Mouse (Mus musculus): ENCODE data around the gene B3gnt9. TPM values are rescaled to one million over a fixed set of nuclear protein-coding genes. Genes with fewer than 3 reads are reported as not detected.

B3gnt9 gene
- polyA plus RNA-seq, 1 experiment from 2014 or later: 17.4 TPM

DNA sequence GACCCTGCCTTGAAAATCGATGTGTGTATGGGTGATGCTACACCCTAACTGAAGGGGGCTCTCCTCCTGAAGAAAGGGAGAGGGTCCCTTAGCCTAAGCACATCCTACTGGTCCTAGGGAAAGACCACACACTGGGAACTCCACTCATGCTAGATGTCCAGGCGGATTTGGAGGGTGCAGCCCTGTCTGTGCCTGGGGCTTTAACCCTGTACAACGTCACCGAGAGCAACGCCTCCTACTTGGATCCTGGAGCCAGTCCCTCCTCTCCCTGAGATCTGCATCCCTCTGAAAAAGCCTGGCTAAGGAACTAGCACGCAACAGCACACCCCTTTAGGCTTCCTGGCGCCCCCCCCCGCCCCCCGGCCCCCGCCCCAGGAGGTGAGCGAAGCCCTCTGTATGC is 20.4 kb upstream of the B3gnt9 start:
- ATAC-seq (ENCODE audit: insufficient read depth) (no peak), DNase-seq (no peak)
- WGBS: 12% methylated on average over 11 of the region's 11 CpGs
- peak overlapping the region; percentile 77; the same call in 1 of the 2 replicates for H3K4me2 ChIP-seq
- H3K4me3 ChIP-seq (ENCODE audit: low read depth, low read length): no peak overlapping the region
- H3K27me3 ChIP-seq (ENCODE audit: insufficient read depth, low read length): peaks cover 90% of the 10 kb centered on the region
- no peak overlapping the region for H3K9ac ChIP-seq
- no peaks in the 10 kb centered on the region for H3K9me3 ChIP-seq (ENCODE audit: low read depth, low read length)
- peaks cover 8% of the 10 kb centered on the region for H3K4me1 ChIP-seq (ENCODE audit: insufficient read depth)
- no peak for TF ChIP-seq CTCF (IDR thresholded peaks at IDR 0.05; ENCODE audit: low read depth)
- H3K27ac ChIP-seq (ENCODE audit: low read depth): no peak overlapping the region
- 0 out of 2 replicates have a peak, but pooled peaks cover 2% of the 10 kb centered on the region for H3K36me3 ChIP-seq (ENCODE audit: insufficient read depth)

- H3K4me1 ChIP-seq (ENCODE audit: insufficient read depth): peaks cover 22% of the 10 kb centered on the region
- WGBS: 4% methylated on average over 11 of the region's 11 CpGs
- no peak overlapping the region for H3K4me2 ChIP-seq
- TF ChIP-seq CTCF (IDR thresholded peaks at IDR 0.05; ENCODE audit: low read depth): no peak
- H3K27ac ChIP-seq (ENCODE audit: low read depth): no peak overlapping the region
- H3K4me3 ChIP-seq (ENCODE audit: low read depth, low read length): no peak overlapping the region
- no peak for DNase-seq
- H3K36me3 ChIP-seq (ENCODE audit: insufficient read depth): no peaks in the 10 kb centered on the region
- H3K9ac ChIP-seq: no peak overlapping the region
- peaks cover 89% of the 10 kb centered on the region for H3K27me3 ChIP-seq (ENCODE audit: insufficient read depth, low read length)
- no peaks in the 10 kb centered on the region for H3K9me3 ChIP-seq (ENCODE audit: low read depth, low read length)
- no peak for ATAC-seq (ENCODE audit: insufficient read depth)
Measured at GRCm38 (mm10) chr8:105270916-105271186, 15.9 kb upstream of the B3gnt9 start.

DNA sequence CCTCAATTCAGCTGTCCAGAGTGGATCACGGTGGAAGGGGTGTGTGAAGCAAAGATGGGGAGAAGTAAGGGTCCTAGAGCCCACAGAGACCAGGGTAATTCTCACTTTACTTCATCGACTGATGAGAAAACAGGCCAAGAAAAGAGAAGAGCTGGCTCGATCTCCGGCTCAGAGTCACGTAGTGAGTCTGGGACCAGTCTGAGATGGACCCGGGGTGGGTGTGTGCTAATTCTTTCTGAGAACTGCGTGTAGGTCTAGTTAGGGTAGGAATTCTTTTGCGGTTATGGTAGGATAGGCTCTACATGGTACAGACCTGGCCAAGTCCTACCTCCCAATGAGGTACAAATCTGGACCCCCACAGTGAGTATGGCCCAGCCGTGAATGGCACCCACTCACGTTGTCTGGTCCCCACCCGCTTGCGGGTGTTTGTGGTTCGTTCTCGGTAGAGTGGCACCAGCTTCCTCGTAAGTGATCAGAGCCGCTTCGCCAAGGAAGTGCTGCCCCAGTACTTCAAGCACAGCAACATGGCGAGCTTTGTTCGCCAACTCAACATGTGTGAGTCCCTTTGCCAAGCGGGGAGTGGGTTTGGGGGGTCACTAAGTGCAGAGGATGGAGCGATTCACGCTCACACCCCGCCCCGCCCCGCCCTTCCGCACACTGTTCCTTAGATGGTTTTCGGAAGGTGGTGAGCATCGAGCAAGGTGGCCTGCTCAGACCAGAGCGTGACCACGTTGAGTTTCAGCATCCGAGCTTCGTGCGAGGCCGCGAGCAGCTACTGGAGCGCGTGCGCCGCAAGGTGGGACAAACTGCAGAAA is 15.4 kb upstream of the B3gnt9 start:
- Histone ChIP-seq H3K4me3 (ENCODE audit: low read depth, low read length) (peak overlapping the region; percentile 44), H3K36me3 (ENCODE audit: insufficient read depth) (no peaks in the 10 kb centered on the region), H3K27ac (ENCODE audit: low read depth) (no peak overlapping the region), H3K9ac (peak overlapping the region; percentile 40; the same call in 1 of the 2 replicates), H3K4me2 (peak overlapping the region; percentile 89), H3K9me3 (ENCODE audit: low read depth, low read length) (no peaks in the 10 kb centered on the region), H3K4me1 (ENCODE audit: insufficient read depth) (peaks cover 24% of the 10 kb centered on the region), H3K27me3 (ENCODE audit: insufficient read depth, low read length) (peaks cover 84% of the 10 kb centered on the region)
- no peak for TF ChIP-seq CTCF (IDR thresholded peaks at IDR 0.05; ENCODE audit: low read depth)
- no peak for DNase-seq
- WGBS: 4% methylated on average over 39 of the region's 39 CpGs
- no peak for ATAC-seq (ENCODE audit: insufficient read depth)

DNA sequence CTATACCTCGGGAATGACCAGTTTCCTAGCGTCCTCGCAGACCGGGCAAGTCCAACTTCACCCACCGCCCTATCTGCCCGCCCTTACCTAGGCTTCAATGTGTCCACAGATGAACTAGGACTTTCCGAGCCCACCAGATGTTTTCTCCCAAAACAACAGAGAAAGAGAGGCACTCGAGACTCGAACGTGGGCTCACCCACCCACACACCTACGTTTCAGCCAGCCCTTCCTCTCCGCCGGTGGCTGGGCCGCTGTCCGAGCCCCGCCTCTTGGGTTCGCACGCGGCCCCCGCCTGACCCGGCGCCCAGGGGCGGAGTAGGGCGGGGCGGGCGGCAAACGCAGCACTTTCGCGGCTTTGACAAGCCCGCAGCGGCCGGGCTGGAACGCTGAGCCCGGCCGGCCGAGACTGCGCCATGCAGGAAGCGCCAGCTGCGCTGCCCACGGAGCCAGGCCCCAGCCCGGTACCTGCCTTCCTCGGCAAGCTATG is 14.6 kb upstream of the B3gnt9 start, which contains the start of gene Hsf4:
Hsf4 (plus strand) TSS at position 341 of the 487 bp plus-strand sequence.
- no peak for TF ChIP-seq CTCF (IDR thresholded peaks at IDR 0.05; ENCODE audit: low read depth)
- H3K4me1 ChIP-seq (ENCODE audit: insufficient read depth): peaks cover 30% of the 10 kb centered on the region
- DNase-seq (peak; percentile 65), ATAC-seq (ENCODE audit: insufficient read depth) (peak; percentile 29)
- peak within 1 kb of the TSS; percentile 89 for H3K4me2 ChIP-seq
- peak within 1 kb of the TSS; percentile 40 for H3K9ac ChIP-seq
- peak within 1 kb of the TSS; percentile 44 for H3K4me3 ChIP-seq (ENCODE audit: low read depth, low read length)
- H3K27ac ChIP-seq (ENCODE audit: low read depth): no peak within 1 kb of the TSS
- H3K36me3 ChIP-seq (ENCODE audit: insufficient read depth): no peaks in the 10 kb centered on the region
- WGBS: under 1% methylated on average over 42 of the region's 42 CpGs
- peaks cover 76% of the 10 kb centered on the region for H3K27me3 ChIP-seq (ENCODE audit: insufficient read depth, low read length)
- H3K9me3 ChIP-seq (ENCODE audit: low read depth, low read length): no peaks in the 10 kb centered on the region

- H3K4me1 ChIP-seq (ENCODE audit: insufficient read depth): peaks cover 30% of the 10 kb centered on the region
- peak overlapping the region; percentile 89 for H3K4me2 ChIP-seq
- no peak for TF ChIP-seq CTCF (IDR thresholded peaks at IDR 0.05; ENCODE audit: low read depth)
- no peaks in the 10 kb centered on the region for H3K9me3 ChIP-seq (ENCODE audit: low read depth, low read length)
- DNase-seq (no peak), ATAC-seq (ENCODE audit: insufficient read depth) (no peak; the same call in 1 of the 2 replicates)
- peak overlapping the region; percentile 40 for H3K9ac ChIP-seq
- peak overlapping the region; percentile 44 for H3K4me3 ChIP-seq (ENCODE audit: low read depth, low read length)
- H3K27me3 ChIP-seq (ENCODE audit: insufficient read depth, low read length): peaks cover 72% of the 10 kb centered on the region
- no peaks in the 10 kb centered on the region for H3K36me3 ChIP-seq (ENCODE audit: insufficient read depth)
- 1% methylated on average over 10 of the region's 10 CpGs for WGBS
- no peak overlapping the region for H3K27ac ChIP-seq (ENCODE audit: low read depth)
Measured at GRCm38 (mm10) chr8:105269075-105269458, 14.1 kb upstream of the B3gnt9 start.

DNA sequence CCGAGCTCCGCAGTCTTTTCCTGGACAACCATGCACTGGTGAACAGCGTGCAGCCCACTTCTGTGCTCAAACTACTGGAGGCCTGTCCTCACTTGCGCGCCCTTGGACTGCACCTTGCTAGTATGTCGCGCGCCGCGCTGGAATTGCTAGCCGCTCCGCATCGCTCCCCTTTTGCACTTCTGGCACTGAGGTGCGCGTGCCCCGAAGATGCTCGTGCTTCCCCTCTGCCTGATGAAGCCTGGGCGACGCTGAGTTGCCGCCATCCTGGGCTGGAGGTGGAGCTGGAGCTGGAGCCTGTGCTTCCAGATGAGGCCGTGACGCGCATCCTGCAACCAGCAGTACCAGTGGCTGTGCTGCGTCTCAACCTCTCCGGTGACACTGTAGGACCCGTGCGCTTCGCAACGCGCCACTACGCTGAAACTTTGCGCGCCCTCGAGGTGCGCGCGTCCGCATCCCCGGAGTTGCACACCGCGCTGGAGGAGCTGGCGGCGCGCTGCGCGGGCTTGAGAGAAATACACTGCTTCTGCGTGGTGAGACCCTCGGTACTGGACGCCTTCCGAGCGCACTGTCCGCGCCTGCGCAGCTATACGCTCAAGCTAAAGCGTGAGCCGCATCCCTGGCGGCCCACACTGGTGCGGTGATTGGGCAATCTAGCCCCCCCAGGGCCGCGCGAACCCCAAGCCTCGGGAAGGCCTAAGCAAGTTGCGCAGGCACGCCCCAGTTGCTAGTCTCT is 13.6 kb upstream of the B3gnt9 start:
- peak overlapping the region; percentile 44 for H3K4me3 ChIP-seq (ENCODE audit: low read depth, low read length)
- H3K9me3 ChIP-seq (ENCODE audit: low read depth, low read length): no peaks in the 10 kb centered on the region
- H3K36me3 ChIP-seq (ENCODE audit: insufficient read depth): no peaks in the 10 kb centered on the region
- no peak for TF ChIP-seq CTCF (IDR thresholded peaks at IDR 0.05; ENCODE audit: low read depth)
- peak; percentile 62 for ATAC-seq (ENCODE audit: insufficient read depth)
- H3K27ac ChIP-seq (ENCODE audit: low read depth): no peak overlapping the region
- peaks cover 70% of the 10 kb centered on the region for H3K27me3 ChIP-seq (ENCODE audit: insufficient read depth, low read length)
- DNase-seq: peak; percentile 85
- peak overlapping the region; percentile 26; the same call in 1 of the 2 replicates for H3K9ac ChIP-seq
- peaks cover 30% of the 10 kb centered on the region for H3K4me1 ChIP-seq (ENCODE audit: insufficient read depth)
- H3K4me2 ChIP-seq: peak overlapping the region; percentile 89
- WGBS: under 1% methylated on average over 65 of the region's 65 CpGs

- Histone ChIP-seq H3K27me3 (ENCODE audit: insufficient read depth, low read length) (peaks cover 60% of the 10 kb centered on the region), H3K4me2 (no peak overlapping the region), H3K36me3 (ENCODE audit: insufficient read depth) (no peaks in the 10 kb centered on the region), H3K4me1 (ENCODE audit: insufficient read depth) (peaks cover 30% of the 10 kb centered on the region), H3K27ac (ENCODE audit: low read depth) (no peak overlapping the region), H3K9me3 (ENCODE audit: low read depth, low read length) (no peaks in the 10 kb centered on the region), H3K4me3 (ENCODE audit: low read depth, low read length) (no peak overlapping the region), H3K9ac (no peak overlapping the region)
- DNase-seq (no peak), ATAC-seq (ENCODE audit: insufficient read depth) (no peak)
- 21% methylated on average over 13 of the region's 13 CpGs for WGBS
- no peak for TF ChIP-seq CTCF (IDR thresholded peaks at IDR 0.05; ENCODE audit: low read depth)
Measured at GRCm38 (mm10) chr8:105266775-105267174, 11.8 kb upstream of the B3gnt9 start.
